Mouse (Mus musculus) B cell, adult 67 days (primary cell): ENCODE results near the gene Acp7. TPM values are rescaled to one million over a fixed set of nuclear protein-coding genes. Genes with fewer than 3 reads are reported as not detected.

ENCODE experiments used
- total RNA-seq, 2 experiments: library from RNA; stranded (reverse); gene quantifications; 4 replicates each; pipeline ENCODE4 v1.2.4; 2023

The Acp7 gene
- not detected for total RNA-seq

DNA sequence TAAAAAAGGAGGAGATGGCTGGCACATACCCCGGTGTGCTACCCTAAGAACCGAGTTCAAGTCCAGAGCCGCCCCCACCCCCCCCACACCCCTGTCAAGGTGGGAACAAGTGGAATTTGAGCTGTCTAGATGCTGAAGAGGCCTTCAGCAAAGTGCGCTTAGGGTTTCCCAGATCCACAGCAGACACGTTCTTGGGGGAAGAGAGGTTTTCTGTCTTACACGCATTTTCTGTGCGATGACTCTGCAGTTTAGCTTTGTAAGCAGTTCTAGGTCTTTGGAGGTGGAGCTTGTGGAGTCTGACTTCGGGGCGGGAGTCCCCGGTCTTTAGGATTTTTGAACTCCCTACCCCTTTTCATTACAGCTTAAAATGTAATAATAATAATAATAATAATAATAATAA, at the start of gene Acp7:
Acp7 (minus strand) TSS at position 260 of the 400 bp plus-strand sequence.

GRCm38 (mm10) chr7:28597642-28598446, 33.3 kb downstream of the Acp7 start, which contains the start of the genes Samd4b and Pak4:
Gene Samd4b, minus strand, starts transcription at chr7:28598144.
Gene Pak4, minus strand, starts transcription at chr7:28598185.

Other genes starting within 250 kb of the Acp7 start
- gene Med29, start 238.6 kb downstream of the Acp7 start, total RNA-seq = 10 to 100 TPM; 18.5 to 21.6 TPM
- 100 to 1,000 TPM; 138 to 180 TPM for gene Paf1, start 238.4 kb downstream of the Acp7 start, total RNA-seq
- 100 to 1,000 TPM; 259 to 266 TPM for gene Gmfg, start 193.9 kb downstream of the Acp7 start, total RNA-seq
- 1 to 10 TPM; 2.0 to 2.5 TPM for gene Lrfn1, start 179.4 kb downstream of the Acp7 start, total RNA-seq
- not detected for gene Ifnl2, start 120.9 kb downstream of the Acp7 start, total RNA-seq
- not detected for gene Ifnl3, start 108.5 kb downstream of the Acp7 start, total RNA-seq
- gene Sycn, start 90.4 kb downstream of the Acp7 start, total RNA-seq = not detected
- not detected for gene Nccrp1, start 84.1 kb downstream of the Acp7 start, total RNA-seq
- 10 to 100 TPM; 47.2 to 57.8 TPM for gene Samd4b, start 33.2 kb downstream of the Acp7 start, total RNA-seq
- 10 to 100 TPM; 14.4 to 15.6 TPM for gene Pak4, start 33.1 kb downstream of the Acp7 start, total RNA-seq
- gene Fbxo27, start 61.5 kb upstream of the Acp7 start, total RNA-seq = not detected
- 1 to 10 TPM; 1.5 to 2.5 TPM for gene Fbxo17, start 85.5 kb upstream of the Acp7 start, total RNA-seq
- gene Mrps12, start 110.5 kb upstream of the Acp7 start, total RNA-seq = 10 to 100 TPM; 19.5 to 24.8 TPM
- 10 to 100 TPM; 17.5 to 19.0 TPM for gene Sars2, start 110.7 kb upstream of the Acp7 start, total RNA-seq
- not detected for gene Ccer2, start 124.8 kb upstream of the Acp7 start, total RNA-seq
- 10 to 100 TPM; 75.3 to 81.8 TPM for gene Sirt2, start 135.4 kb upstream of the Acp7 start, total RNA-seq
- 10 to 100 TPM; 70.4 to 78.1 TPM for gene Nfkbib, start 136.2 kb upstream of the Acp7 start, total RNA-seq
- 1 to 10 TPM; 9.6 to 9.7 TPM for gene Rinl, start 157.6 kb upstream of the Acp7 start, total RNA-seq
- 100 to 1,000 TPM; 592 to 659 TPM for gene Hnrnpl, start 177.2 kb upstream of the Acp7 start, total RNA-seq
- 10 to 100 TPM; 58.4 to 61.7 TPM for gene Ech1, start 193.9 kb upstream of the Acp7 start, total RNA-seq
- gene Lgals4, start 202.5 kb upstream of the Acp7 start, total RNA-seq = 10 to 100 TPM; 17.2 to 19.6 TPM
- not detected for gene Lgals7, start 232.5 kb upstream of the Acp7 start, total RNA-seq